Mouse (Mus musculus) kidney, embryonic 14.5 days (tissue): ENCODE data around the gene Nmur1. TPM values are rescaled to one million over a fixed set of nuclear protein-coding genes. Genes with fewer than 3 reads are reported as not detected.

Source experiments
- ATAC-seq: fragments of 200-750 bp; cut with Nextera tagmentation; 2 replicates; pipeline ENCODE4 v1.8.0; 2017; ENCODE audit warnings: moderate number of reproducible peaks, mild to moderate bottlenecking, moderate TSS enrichment, moderate library complexity; ENCODE audit not compliant: low FRiP score, low TSS enrichment
- H3K27ac ChIP-seq: fragments of 300-500 bp; sonication (generic); 2 replicates; pipeline ENCODE4 v1.5.1; 2014; ENCODE audit warnings: low read depth, mild to moderate bottlenecking, low read length, moderate library complexity, mixed read lengths
- H3K27me3 ChIP-seq: fragments of 300-500 bp; sonication (generic); 2 replicates; pipeline ENCODE4 v1.6.1; 2014; ENCODE audit warnings: mild to moderate bottlenecking, low read length; ENCODE audit not compliant: control insufficient read depth, insufficient read depth
- H3K36me3 ChIP-seq: fragments of 300-500 bp; sonication (generic); 2 replicates; pipeline ENCODE4 v1.6.1; 2014; ENCODE audit warnings: low read length, mixed read lengths; ENCODE audit not compliant: control insufficient read depth, insufficient read depth
- H3K4me1 ChIP-seq: fragments of 300-500 bp; sonication (generic); 2 replicates; pipeline ENCODE4 v1.6.1; 2014; ENCODE audit warnings: low read length, mixed read lengths; ENCODE audit not compliant: control insufficient read depth, insufficient read depth
- H3K4me2 ChIP-seq: fragments of 300-500 bp; sonication (generic); replicated peaks from 2 replicates; pipeline ENCODE4 v1.6.1; 2014; ENCODE audit warnings: low read depth, mild to moderate bottlenecking, low read length
- H3K4me3 ChIP-seq: fragments of 300-500 bp; sonication (generic); 2 replicates; pipeline ENCODE4 v1.5.1; 2014; ENCODE audit warnings: mild to moderate bottlenecking, low read length
- H3K9ac ChIP-seq: fragments of 300-500 bp; sonication (generic); 2 replicates; pipeline ENCODE4 v1.6.1; 2014; ENCODE audit warnings: low read depth, mild to moderate bottlenecking, low read length, moderate library complexity
- H3K9me3 ChIP-seq: fragments of 300-500 bp; sonication (generic); 2 replicates; pipeline ENCODE4 v1.6.1; 2016; ENCODE audit warnings: low read length; ENCODE audit not compliant: control insufficient read depth
- WGBS: fragments of 180-500 bp; shearing (Covaris S2); extraction: QIAGEN DNeasy Blood & Tissue Kit; methylation state at CpG from one replicate; pipeline ENCODE4 v1.1.7; 2014; 5-methylcytosine and 5-hydroxymethylcytosine counted together
- polyA plus RNA-seq: library from polyadenylated mRNA; unstranded; fragments of >200 nt; fragmentation: Nextera tagmentation; extraction: Ambion mirVana; gene quantifications from 2 replicates; pipeline ENCODE4 v1.2.1, GENCODE M21; 2014

The Nmur1 gene
- polyA plus RNA-seq, 1 experiment from 2014 or later = not detected

DNA sequence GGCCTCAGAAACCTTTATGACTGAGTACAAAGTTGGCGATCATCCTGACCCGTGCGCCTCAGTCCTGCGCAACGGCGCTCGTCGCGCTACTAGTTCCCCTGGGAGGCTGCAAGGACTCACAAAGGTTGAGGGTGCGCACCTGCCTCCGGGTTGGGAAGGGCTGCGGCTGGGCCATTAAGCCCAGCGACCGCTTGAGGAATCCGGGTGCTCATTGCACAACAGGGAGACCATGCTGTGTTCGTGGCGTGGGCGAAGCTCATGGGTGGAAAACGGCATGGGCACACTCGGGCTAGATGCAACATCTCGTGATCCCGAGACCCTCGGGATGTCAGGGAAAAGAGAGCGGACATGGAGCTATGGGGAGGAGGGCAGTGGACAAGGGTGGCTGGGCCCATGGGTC is 16.8 kb upstream of the Nmur1 start:
- Histone ChIP-seq H3K4me1 (peaks cover 22% of the 10 kb centered on the region), H3K9me3 (no peaks in the 10 kb centered on the region), H3K36me3 (no peaks in the 10 kb centered on the region), H3K27ac (peak overlapping the region; percentile 98), H3K27me3 (no peaks in the 10 kb centered on the region), H3K4me2 (peak overlapping the region; percentile 58), H3K4me3 (peak overlapping the region; percentile 35), H3K9ac (peak overlapping the region; percentile 72)
- 0 out of 2 replicates have a peak, but pooled peaks have one; percentile 1 for ATAC-seq
- WGBS = 1% methylated on average over 24 of the region's 24 CpGs

DNA sequence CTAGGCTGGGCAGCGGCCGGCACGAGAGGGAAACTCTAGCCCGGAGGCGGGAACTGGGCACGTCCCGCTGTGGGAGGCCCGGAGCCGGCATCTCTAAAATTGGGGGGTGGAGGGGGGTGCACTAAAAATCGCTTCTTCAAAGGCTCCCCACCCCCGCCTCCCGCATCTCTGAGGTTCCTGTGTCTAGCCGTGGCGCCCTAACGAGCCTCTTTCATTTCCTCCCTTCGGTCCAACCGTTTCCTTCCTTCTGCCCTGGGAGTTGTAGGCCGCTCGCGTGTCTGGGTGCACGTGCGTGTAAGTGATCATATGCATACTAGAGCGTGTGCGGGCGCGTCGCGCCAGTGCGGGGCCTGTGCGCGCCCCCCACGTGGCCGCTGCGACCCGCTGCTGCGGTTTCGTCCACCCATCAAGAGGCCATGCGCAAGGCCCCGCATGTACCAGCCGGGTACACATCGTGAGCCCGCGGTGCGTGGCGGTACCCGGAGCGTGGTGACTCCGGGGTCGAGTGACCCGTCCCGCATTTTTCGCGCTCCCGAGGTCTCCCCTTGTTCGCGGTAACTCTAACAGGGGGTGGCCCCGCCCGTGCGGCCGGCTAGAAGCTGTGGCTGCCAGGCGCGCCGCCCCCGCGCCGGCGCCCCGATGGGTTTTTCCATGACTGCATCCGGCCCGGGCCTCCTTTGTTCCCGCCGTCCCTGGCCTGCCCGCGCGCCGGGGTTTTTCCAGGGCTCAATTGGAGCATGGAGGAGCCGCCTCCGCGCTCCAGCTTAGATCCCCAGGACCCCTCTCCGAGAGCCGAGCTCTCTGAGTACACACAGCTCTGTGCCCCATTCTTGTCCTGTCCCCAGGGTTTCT is 16.2 kb upstream of the Nmur1 start:
- H3K4me3 ChIP-seq = peak overlapping the region; percentile 35
- H3K4me1 ChIP-seq = peaks cover 19% of the 10 kb centered on the region
- peak overlapping the region; percentile 58 for H3K4me2 ChIP-seq
- H3K9me3 ChIP-seq = no peaks in the 10 kb centered on the region
- H3K27me3 ChIP-seq = no peaks in the 10 kb centered on the region
- WGBS = under 1% methylated on average over 81 of the region's 81 CpGs
- peak; percentile 60 for ATAC-seq
- H3K36me3 ChIP-seq = no peaks in the 10 kb centered on the region
- H3K9ac ChIP-seq = peak overlapping the region; percentile 72
- peak overlapping the region; percentile 98 for H3K27ac ChIP-seq

DNA sequence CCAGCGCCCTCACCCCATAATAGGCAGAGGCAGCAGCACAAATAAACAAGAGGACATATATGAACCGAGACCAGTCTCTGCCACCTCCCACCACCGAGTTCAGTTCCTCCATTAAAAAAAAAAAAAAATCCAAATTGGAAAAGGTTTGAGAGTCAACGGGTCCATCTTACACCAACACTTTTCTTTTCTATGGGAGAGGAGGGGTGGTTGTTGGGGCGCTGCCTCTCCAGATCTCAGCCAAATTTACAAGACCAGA is 15.6 kb upstream of the Nmur1 start:
- 2% methylated on average over 5 of the region's 5 CpGs for WGBS
- H3K4me1 ChIP-seq = peaks cover 22% of the 10 kb centered on the region

DNA sequence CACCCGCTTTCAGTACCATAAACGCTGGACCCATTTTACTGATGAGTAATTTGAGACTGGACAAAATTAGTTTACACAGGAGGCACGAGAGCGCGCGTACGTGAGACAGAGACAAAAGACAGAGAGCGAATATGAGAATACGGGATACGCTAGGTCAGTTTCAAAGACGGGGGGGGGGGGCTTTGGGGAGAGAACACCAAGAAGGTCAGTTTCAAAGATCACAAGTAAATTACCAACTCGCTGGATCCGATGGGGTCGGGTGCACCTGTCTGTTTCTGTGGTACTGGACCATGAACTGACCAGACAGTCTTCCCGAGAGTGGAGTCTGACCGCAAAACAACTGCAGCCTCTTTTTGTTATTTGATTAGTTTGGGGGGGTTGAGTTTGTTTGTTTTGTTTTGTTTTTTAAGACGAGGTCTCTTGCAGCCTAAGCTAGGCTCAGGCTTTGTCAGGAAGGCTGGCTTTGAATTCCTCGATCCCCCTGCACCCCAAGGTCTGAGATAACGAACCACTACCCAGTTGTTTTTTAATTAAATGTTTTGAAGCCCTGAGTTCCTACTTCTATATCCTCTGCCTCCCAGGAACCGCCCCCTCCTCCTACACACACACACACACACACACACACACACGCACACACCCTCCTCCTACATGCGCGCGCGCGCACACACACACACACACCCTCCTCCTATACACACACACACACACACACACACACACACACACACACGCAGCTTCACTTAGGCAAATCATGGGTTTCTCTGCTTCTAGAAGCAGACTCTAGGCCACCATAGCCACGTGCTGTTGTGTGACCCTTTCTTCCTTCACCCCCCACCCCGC is 15.1 kb upstream of the Nmur1 start:
- Histone ChIP-seq H3K27me3 (no peaks in the 10 kb centered on the region), H3K9me3 (no peaks in the 10 kb centered on the region), H3K27ac (peak overlapping the region; percentile 98), H3K9ac (peak overlapping the region; percentile 72), H3K4me2 (peak overlapping the region; percentile 58), H3K36me3 (no peaks in the 10 kb centered on the region), H3K4me3 (peak overlapping the region; percentile 35), H3K4me1 (peaks cover 25% of the 10 kb centered on the region)
- under 1% methylated on average over 29 of the region's 29 CpGs for WGBS
- peak; percentile 53 for ATAC-seq

More for the DNA sequence above, 15.6 kb upstream of the Nmur1 start:
- H3K4me2 ChIP-seq = peak overlapping the region; percentile 58
- H3K27me3 ChIP-seq = no peaks in the 10 kb centered on the region
- peak overlapping the region; percentile 98 for H3K27ac ChIP-seq
- no peaks in the 10 kb centered on the region for H3K9me3 ChIP-seq
- no peak; the same call in 1 of the 2 replicates for ATAC-seq
- no peaks in the 10 kb centered on the region for H3K36me3 ChIP-seq
- peak overlapping the region; percentile 72 for H3K9ac ChIP-seq
- peak overlapping the region; percentile 35 for H3K4me3 ChIP-seq

DNA sequence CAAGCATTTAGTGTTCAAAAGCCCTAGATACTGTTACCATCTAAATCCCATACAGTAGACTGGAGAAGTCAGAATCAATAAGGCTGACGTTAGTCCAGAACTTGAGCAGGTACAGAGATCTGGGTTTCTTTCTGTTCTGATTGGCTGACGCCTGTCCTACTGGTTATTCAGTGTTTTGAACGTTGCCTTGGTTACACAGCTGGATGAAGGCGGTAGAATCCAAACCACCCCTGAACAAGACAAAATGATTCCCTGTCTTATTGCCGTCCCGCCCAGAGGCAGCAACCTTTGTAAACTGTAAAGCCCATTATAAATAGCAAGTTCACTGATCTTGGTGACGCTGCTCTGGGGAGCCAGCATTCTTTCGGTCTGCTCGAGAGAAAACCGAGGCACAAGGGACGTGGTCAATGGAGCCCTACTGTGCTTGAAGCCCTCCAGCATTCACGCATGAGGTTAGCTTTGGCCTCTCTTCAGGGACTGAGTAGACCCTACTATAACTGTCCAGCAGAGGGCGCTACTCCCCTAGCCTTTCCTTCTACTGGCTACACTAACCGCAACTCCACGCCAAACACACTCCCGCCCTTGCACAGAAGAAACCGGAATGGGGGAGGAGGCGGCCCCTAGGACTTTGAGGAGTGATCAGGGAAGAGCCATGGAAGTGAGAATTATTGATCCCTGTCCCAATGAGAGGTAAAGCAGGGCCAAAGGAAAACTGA is 14.3 kb upstream of the Nmur1 start:
- no peaks in the 10 kb centered on the region for H3K27me3 ChIP-seq
- H3K9ac ChIP-seq = peak overlapping the region; percentile 72; the same call in 1 of the 2 replicates
- ATAC-seq = peak; percentile 83
- peak overlapping the region; percentile 98 for H3K27ac ChIP-seq
- H3K4me1 ChIP-seq = peaks cover 29% of the 10 kb centered on the region
- H3K9me3 ChIP-seq = no peaks in the 10 kb centered on the region
- no peaks in the 10 kb centered on the region for H3K36me3 ChIP-seq
- peak overlapping the region; percentile 58 for H3K4me2 ChIP-seq
- peak overlapping the region; percentile 35 for H3K4me3 ChIP-seq
- 5% methylated on average over 18 of the region's 18 CpGs for WGBS

DNA sequence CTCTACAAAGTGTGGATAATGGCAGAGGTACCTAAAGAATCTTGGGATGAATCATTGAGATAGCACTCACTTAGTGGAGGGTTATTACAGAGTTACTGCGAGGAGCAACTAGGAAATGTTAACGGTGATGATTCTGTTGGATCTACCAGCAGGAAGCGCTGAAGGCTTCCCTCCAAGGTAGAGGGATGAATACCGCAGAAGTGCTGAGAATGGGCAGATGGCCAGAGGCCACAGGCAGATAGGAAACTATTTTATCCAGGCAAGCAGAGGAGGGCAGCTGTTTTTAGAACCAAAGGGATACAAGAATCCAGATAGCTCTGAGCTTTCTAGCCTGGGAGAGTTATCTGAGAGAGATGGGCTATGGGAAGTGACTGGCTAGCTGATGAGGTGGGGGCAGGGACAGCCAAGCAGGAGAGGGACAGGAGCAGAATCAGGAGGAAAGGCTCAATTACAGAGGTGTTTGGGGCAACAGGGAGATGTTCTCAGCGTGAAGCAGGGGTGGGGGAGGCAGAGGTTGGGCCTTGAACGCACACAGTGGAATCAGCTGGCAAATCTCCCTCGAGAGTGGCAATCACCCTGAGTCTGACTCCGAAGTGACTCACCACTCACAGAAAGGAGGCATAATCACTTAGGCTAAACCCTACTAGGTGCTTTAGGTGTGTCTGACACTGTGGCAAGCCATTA is 13.6 kb upstream of the Nmur1 start:
- Histone ChIP-seq H3K9me3 (no peaks in the 10 kb centered on the region), H3K4me1 (peaks cover 36% of the 10 kb centered on the region), H3K4me2 (no peak overlapping the region; the same call in 1 of the 2 replicates), H3K27me3 (no peaks in the 10 kb centered on the region), H3K4me3 (no peak overlapping the region), H3K9ac (no peak overlapping the region; the same call in 1 of the 2 replicates), H3K36me3 (no peaks in the 10 kb centered on the region), H3K27ac (no peak overlapping the region)
- ATAC-seq = no peak
- 33% methylated on average over 8 of the region's 8 CpGs for WGBS

DNA sequence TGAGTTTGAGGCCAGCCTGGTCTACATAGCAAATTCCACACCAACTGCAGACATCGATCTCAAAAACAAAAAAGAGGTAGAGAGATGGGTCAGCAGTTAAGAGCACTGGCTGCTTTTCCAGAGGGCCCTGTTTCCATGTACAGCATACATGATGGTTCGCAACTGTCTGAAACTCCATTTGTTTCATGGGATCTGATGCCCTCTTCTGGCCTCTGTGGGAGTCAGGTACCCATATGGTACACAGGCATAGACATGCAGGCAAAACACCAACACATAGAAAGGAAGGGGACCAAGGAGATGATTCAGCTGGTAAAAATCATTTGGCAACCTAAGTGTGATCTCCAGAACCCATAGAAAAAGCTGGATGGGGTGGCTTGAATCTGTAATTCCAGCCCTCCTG is 12.5 kb upstream of the Nmur1 start:
- Histone ChIP-seq H3K27ac (no peak overlapping the region), H3K9me3 (no peaks in the 10 kb centered on the region), H3K27me3 (no peaks in the 10 kb centered on the region), H3K9ac (no peak overlapping the region), H3K36me3 (no peaks in the 10 kb centered on the region), H3K4me3 (no peak overlapping the region), H3K4me1 (peaks cover 32% of the 10 kb centered on the region), H3K4me2 (no peak overlapping the region)
- WGBS = 79% methylated on average over 2 of the region's 2 CpGs
- no peak for ATAC-seq

DNA sequence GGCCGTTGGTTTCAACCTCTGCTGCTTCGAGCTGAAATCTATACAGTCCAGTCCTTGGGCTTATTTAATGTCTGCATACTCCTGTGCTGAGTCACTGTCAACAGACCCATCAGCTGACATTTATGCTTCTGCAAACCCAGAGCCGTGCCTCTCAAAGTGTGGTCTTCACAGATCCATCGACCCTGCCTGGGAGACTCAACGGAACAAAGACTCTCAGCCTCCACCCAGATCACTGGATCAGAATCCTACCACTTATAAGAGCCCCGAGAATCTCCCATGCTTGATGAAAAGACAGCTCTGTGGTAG is 11.9 kb upstream of the Nmur1 start:
- Histone ChIP-seq H3K4me3 (no peak overlapping the region), H3K4me1 (peaks cover 28% of the 10 kb centered on the region), H3K27ac (no peak overlapping the region), H3K4me2 (no peak overlapping the region), H3K9me3 (no peaks in the 10 kb centered on the region), H3K9ac (no peak overlapping the region), H3K36me3 (no peaks in the 10 kb centered on the region), H3K27me3 (no peaks in the 10 kb centered on the region)
- 68% methylated on average over 6 of the region's 6 CpGs for WGBS
- ATAC-seq = no peak
